Mouse (Mus musculus): ENCODE data around the gene Vat1.
"Not testable (repeated sequence)": the region's sequence is repeated elsewhere in the genome, so short reads cannot be mapped to it uniquely, and the experiment has no call there.

Vat1 gene

DNA sequence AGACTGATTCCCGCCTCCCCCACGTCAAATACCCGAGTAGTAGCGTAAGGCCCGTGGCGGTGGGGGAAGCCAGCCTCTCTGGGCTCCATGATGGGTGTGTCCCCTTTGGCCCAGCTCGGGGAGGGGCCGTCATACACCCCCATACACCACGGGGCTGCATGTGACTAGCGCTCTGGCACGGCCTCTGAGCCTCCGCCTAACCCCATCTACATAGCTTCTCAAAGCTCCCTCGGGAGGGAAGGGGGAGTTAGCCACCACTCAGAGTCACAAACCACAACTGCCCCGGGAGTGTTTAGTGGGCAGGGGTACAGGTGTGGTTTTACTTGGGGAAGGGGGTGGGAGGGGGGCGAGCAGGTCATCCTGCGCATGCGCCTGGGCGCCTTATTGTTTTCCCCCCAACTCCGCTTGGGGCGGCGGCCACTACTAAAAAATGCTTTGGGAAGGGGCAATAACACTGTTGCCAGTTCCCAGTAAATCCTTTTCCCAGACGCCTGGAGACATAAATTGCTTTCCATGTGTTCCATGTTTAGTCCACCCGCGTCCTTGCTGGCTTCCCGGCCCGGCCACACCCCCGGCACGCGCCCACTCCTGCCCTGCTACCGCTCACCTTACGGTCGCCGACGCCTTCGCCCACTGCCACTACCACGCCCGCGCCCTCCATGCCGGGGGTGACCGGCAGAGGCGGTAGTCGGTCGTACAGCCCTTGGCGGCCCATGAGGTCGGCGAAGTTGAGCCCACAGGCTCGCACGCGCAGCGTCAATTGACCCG is 745 bp downstream of the Vat1 start:
- no peak for DNase-seq

DNA sequence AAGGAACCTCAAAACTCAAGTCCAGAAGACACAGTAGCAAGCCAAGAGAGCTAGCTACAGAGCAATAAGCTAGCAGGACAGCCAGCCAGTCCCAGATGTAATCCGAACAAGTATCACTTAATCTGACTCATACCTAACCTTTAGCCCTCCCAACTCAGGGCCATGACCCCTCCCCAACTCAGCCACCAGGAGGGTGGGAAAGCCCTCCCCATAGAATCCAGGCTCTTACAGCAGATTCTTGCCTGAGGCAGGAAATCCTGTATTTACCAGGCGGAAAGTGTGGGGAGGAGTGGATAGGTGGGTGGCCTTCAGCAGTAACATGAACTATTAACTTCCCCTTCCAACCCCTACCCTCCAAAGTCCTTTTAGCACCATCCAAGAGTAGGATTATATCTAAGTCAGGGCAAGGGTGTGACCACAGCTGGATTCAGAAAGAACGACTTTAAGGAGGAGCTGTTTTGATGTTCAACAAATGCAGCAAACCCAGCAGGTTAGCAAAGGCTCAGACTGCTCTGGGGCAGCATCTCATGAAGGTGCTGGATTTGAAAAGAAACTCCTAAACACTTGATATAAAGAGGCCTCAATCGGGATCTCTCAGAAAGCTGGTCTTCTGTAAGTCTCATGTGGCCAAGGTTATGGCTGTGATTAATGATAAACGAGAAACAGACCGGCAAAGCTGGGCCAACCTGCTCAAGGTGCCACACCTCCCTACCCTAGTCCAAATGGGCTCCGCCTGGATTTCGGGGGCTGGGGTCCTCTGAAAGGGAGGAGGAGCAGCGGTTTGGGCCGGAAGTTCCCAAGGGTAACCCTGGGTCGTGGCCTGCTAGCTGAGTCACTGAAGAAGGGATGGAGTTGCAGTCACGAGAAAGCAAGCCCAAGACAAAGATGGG is 1.6 kb downstream of the Vat1 start, which contains the start of gene Rnd2:
Gene Rnd2, plus strand, starts transcription at position 789 of the 890 bp plus-strand sequence.
- no peak for DNase-seq

DNA sequence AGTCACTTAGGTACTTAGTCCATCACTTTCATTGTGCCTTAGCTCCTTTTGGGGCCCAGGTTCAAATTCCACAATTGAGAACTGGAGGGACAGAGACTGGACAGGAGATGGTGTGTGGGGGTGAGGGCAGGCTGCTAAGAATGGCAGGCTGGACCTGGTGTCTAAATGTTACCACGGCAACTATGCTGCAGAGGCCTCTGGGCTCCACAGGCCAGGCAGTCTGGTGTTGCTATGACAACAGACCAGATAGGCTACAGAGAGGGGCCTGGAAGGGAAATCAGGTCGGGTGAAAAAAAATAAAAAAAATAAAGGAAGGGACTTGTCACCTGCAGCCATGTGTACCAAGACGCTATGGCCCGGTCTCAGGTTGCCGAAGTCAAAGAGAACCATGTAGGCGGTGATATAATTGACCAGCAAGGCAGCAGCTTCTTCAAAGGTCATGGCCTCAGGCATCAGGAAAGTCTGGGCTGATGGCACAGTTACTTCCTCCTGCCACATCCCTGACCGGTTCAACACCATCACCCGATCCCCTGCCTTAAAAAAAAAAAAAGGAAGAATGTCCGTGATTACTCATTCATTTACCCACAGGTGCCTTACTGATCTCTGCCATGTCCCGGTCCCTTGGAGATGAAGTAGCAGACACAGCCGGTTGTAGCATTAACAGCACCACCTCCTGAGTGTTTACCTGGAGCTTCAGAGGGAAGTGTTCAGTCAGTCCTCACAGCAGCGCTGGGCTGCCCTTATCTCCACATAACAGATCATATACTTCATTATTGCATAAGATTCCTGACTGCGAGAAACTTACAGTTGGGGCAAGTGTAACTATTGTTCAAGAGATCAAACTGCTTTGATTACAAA is 3.2 kb downstream of the Vat1 start:
- DNase-seq: no peak

DNA sequence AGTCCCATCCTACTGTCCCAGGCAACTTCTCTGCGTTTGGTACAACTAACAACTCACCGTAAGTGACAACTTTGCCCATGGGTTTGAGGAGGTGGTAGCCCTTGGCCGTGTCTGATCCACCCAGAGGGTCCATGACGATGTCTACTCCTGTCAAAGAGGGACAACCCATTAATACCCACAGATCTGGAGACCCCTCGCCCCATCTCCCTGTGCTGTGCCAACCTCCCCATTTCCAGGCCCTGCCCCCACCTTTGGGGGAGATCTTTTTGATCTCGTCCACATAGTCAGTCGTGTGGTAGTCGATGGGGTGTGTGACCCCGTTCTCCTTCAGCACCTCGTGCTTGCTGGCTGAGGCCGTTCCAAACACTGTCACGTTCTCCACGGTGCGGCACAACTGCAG is 3.9 kb downstream of the Vat1 start:
- DNase-seq: no peak

DNA sequence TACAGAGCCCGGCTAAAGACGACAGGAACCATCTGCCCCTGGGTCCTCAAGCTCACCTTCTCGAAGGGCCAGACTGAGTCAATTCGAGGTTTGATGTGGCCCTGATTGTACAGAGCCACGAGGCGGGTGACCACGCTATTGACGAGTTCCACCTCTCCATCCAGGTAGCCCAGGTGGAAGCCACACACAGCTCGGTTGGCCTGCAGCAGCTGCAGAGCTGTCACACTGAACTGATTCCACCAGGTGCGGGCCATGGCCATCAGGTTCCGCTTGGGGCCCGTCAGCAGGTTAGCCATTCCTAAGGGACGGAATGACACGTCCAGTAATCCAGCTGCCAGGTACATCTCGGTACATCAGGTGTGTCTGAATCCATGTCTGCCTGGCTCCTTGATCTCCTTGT is 5.7 kb downstream of the Vat1 start:
- no peak for DNase-seq

DNA sequence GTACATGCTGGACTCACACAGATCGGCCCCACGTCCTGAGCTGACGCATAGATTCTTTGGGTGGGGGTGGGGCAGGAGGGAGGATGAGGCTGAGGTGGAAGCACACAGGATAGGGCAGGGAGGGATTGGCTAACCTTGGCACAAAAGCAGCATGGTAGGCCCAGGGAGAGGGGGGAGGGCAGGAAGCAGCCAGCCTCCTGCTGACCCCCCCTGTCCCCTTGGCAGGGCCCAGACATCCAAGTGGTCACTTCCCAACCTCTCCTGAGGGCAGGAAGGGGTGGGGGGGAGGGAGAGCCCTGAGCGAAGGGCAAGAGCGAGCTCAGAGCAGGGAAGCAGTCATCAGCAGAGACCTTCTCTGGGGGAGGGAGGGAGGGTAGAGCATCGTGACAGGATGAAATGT is 6.3 kb downstream of the Vat1 start:
- no peak for DNase-seq

DNA sequence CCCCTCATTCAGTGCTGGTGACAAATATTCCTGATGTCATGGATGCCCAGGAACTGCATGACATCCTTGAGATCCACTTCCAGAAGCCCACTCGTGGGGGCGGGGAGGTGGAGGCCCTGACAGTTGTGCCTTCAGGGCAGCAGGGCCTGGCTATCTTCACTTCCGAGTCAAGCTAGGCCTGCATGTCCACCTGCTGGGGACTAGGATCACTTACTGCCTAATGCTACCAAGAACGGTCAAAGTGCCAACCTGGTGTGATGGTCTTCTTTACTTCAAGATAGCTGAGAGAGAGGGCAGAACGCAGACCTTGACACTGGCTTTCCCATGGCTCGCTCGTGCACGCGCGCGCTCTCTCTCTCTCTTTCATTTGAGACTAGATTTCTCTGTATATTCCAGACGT is 7.8 kb downstream of the Vat1 start:
- DNase-seq: no peak

DNA sequence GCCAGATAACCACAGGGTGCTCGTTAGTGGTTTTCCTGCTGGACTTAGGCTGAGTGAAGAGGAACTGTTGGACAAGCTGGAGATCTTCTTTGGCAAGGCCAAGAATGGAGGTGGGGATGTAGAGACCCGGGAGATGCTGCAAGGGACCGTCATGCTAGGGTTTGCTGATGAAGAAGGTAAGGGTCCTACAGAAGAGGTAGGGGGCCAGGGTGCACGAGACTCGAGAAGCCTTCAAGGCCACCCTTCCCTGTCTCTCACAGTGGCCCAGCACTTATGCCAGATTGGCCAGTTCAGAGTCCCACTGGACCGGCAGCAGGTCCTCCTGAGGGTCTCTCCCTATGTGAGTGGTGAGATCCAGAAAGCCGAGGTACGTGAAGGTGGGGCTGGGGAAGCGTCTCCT is 8.4 kb downstream of the Vat1 start:
- no peak for DNase-seq

DNA sequence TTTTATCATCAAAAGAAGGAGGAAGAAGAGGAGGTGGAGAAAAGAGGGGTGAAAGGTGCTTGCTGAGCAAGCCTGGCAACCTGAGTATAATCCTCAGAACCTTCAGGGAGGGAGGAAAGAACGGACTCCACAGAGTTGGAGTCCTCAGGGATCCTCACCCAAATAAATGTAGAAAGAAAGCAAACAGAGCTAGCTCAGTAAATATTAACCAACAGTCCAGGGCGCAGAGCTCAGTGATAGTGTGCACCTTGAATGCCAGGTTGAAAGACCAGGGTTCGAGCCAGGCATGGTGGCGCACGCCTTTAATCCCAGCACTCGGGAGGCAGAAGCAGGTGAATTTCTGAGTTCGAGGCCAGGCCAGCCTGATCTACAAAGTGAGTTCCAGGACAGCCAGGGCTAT is 10.4 kb downstream of the Vat1 start:
- no peak for DNase-seq

DNA sequence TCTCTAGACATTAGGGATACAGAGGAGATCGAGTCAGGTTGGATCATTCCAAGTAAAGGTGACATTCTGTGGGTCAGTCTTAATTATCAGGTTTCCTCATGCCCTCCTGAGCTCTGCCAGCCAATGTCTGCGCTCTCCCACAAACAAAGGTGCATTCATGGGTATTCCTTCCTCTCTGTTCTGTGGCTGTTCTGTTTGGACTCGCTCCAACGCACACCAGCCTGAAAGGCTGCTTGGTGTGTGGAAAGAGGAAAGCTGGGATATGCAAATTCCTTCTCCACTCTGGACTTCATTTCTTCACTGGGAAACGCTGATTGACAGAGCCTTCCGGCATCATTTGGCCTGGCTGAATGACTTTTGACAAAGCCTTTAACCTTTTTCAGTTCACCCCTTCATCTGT is 11.3 kb downstream of the Vat1 start:
- DNase-seq: no peak

DNA sequence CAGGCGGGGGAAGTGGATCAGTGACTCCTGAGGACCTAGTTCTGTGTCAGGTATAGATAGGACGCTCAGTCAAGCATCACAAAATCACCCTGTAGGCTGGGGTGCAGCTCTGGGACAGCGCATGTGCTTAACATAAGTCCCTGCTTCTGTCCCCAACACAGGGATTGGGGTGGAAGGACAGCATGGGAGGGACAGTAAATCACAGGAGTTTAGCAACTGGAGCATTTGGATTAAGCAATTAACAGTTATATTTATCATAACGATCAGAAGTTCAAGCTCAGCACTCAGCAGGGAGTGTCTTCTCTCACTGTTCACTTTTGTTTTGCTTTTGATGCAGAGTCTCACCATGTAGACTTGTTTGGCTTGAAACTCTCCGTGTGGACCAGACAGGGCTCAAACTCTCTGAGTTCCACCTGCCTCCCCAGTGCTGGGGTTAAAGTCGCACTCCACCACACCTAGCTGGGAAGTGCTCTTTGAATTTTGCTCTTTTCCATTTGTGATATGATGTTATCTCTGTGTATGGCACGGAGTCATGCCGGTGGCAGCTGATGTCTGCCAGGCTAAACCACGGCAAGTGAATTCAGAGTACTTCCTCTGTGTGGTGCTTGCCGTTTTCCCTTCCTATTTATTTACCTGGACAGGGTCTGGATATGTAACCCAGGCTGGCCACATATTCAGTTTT is 13.8 kb downstream of the Vat1 start:
- DNase-seq: no peak

DNA sequence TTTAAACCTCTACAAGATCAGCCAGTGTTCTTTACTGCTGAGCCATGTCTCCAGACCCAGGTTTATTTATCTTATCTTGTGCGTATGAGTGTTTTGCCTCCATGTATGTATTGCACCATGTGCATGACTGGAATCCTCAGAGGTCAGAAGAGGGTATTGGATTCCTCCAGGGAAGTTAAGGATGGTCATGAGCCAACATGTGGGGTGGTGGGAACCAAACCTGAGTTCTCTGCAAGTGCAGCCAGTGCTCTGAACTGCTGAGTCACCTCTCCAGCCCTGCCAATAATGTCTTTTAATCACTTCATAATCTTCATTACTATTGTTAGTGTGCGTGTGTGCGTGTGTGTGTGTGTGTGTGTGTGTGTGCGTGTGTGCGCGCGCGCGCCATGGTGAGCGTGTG is 14.5 kb downstream of the Vat1 start:
- no peak for DNase-seq

DNA sequence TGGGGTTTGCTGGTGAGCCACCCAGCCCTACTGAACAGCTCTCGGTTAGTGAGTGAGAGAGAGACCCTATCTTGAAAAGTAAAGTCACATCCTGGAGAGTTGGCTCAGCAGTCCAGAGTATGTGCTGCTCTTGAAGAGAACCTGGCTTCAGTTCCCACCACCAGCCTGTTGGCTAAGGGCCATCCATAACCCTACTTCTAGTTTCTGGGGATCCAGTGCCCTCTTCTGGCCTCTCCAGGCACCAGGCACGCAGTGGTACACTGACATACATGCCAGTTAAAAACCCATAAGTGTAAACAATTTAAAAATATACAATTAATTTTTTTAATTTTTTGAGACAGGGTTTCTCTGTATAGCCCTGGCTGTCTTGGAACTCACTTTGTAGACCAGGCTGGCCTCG is 15.6 kb downstream of the Vat1 start:
- no peak for DNase-seq

DNA sequence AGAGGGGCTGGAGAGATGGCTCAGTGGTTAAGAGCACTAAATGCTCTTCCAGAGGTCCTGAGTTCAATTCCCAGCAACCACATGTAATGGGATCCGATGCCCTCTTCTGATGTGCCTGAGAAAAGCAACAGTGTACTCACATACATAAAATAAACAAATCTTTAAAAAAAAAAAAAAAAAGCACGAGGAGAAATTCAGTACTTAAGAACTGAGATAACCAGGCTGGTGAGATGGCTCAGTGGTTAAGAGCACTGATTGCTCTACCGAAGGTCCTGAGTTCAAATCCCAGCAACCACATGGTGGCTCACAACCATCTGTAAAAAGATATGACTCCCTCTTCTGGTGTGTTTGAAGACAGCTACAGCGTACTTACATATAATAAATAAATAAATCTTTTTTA is 16.4 kb downstream of the Vat1 start:
- DNase-seq: not testable (repeated sequence)

DNA sequence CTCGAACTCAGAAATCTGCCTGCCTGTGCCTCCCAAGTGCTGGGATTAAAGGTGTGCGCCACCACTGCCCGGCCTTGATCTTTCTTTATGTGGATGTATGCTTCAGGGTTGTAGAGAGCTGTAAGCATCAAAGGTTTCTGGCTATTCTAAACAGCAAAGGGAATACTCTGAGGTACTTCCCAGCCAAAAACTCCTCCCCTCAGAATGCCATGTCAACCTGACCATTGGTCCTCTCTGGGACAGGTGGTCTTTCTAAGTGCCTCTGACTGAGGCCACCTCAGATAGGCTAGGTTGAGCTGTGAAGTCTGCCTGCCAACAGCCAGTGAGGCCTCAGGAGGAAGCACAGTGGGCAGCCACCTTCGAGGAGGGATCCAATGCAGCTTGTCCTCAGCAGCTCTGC is 17.1 kb downstream of the Vat1 start:
- DNase-seq: no peak

DNA sequence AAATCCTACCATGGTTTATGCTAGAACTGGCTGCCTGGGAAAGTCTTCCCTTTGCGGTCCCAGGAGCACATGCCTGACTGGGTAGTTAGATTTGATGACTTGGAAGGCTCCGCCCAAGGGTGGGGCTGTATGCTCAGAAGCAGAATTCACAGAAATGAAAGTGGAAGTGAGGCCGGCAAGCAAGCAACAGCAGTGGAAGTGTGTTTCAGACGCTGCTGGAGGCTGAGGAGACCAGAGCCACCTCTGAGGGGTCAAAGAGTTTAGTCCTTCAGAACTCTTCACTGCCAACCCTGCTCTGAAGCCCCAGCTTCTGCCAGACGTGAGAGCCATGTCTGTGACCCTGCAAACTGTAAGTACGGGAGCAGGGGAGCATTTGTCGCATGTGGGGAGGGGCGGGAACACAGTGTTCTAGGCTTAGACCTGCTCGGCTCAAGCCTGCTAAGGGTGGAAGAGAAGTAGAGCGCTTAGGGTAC is 17.7 kb downstream of the Vat1 start, which contains the start of gene Ifi35:
Gene Ifi35, plus strand, starts transcription at position 134 of the 473 bp plus-strand sequence.
- DNase-seq: no peak

DNA sequence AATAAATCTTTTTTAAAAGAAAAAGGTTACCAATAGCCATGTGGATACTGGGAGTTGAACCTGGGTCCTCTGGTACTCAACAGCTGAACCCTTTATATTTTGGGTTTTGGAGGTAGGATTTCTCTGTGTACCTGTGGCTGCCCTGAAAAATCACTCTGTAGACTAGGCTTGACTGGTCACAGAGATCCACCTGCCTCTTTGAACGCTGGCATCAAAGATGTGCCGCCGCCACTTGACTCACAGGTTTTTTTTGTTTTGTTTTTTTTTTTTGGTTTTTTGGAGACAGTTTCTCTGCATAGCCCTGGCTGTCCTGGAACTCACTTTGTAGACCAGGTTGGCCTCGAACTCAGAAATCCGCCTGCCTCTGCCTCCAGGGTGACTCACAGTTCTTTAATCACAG is 18.2 kb downstream of the Vat1 start:
- DNase-seq: no peak

DNA sequence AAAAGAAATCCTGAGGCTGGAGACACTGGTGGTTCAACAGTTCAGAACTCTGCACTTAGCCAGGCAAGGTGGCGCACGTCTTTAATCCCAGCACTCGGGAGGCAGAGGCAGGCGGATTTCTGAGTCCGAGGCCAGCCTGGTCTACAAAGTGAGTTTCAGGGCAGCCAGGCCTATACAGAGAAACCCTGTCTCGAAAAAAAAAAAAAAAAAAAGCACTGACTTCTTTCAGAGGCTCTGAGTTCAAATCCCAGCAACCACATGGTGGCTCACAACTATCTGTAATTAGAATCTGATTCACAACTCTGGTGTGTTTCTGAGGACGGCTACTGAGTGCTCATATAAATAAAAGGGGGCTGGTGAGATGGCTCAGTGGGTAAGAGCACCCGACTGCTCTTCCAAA is 19.2 kb downstream of the Vat1 start:
- not testable (repeated sequence) for DNase-seq

DNA sequence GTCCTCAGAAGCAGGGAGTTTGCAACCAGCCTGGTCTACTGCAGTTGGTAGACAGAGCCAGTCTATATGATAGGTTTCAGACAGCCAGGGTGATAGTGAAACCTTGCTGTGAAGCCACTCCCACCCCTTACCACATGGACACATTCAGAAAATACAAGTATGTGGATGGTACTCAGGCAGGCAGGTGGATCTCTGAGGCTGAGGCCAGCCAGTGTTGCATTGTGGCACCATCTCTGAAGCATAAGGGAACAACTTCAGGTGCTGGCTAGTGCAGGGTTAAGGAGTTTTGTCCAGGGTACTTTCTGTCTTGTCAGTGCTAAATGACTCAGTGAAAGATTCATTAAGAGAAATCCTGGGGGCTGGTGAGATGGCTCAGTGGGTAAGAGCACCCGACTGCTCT is 19.7 kb downstream of the Vat1 start:
- no peak for DNase-seq

DNA sequence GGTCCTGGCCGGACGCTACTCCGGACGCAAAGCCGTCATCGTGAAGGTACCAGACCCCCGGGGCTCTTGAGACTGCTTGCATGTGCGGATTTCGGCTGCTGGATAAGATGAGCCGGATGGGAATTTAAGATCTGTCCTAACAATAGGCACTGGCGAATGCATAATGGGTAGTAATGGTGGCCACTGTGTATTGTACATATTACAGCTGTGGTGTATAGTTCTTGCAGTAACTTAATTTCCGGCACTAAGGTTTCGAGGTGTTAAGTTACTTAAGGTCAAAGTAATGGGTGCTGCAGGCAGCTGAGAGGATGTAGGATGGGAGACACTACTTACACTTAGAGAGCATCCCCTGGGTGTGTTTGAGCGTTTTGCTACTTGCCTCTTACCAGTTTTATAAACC is 23.3 kb downstream of the Vat1 start:
- DNase-seq: no peak

DNA sequence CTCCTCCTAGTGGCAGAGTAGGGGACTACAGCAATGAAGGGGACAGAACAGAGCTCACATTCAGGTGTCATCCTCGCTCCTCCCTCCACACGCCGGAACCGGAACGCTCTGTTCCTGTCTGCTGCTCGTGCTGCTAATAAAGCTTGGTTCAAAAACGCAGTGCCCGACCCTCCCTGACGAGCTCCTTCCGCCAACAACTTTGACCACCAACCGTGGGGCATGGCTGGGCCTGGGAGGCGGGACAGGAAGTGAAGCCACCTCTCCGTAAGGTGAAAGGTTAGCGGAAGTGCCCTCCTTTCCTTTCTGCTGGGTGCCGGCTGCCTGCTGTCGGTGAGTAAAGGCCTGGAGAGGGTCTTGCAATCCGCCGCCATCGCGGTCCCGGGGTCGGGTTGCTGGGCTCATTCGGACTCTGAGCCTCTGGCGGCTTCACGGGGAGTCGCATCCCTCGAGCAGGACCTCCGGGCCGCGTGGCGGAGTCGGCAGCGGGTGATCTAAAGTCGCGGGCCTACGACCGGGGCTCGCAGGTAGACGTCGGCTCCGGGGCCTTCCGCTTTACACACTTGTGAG is 23.8 kb downstream of the Vat1 start, which contains the start of gene Rpl27:
Gene Rpl27, plus strand, starts transcription at position 172 of the 567 bp plus-strand sequence.
- DNase-seq: peak; percentile 97
